Mouse (Mus musculus) MEL (cell line): ENCODE results near the gene Ddb2.

Experiments
- CTCF ChIP-seq, 3 experiments: IDR thresholded peaks in 2 of 3; conservative IDR thresholded peaks in 1 of 3; 2 replicates each; pipeline ENCODE4 v1.5.1; 2011 to 2012; ENCODE audit warnings: low read length in 3 of 3, low read depth in 2 of 3, mild to moderate bottlenecking in 2 of 3, improper control_type of control experiment in 1 of 3, inconsistent platforms in 1 of 3, mixed read lengths in 1 of 3, moderate library complexity in 1 of 3; ENCODE audit not compliant: control insufficient read depth in 1 of 3, insufficient read depth in 1 of 3, poor library complexity in 1 of 3, severe bottlenecking in 1 of 3
- POLR2A ChIP-seq, 2 experiments: IDR thresholded peaks; 2 replicates each; pipeline ENCODE4 v1.6.1; 2011 to 2012; ENCODE audit warnings: low read length in 2 of 2, mild to moderate bottlenecking in 2 of 2, control low read depth in 1 of 2, improper control_type of control experiment in 1 of 2, low read depth in 1 of 2, moderate library complexity in 1 of 2; ENCODE audit not compliant: control insufficient read depth in 1 of 2, insufficient read depth in 1 of 2, poor library complexity in 1 of 2
- POLR2AphosphoS5 ChIP-seq: IDR thresholded peaks from 2 replicates; pipeline ENCODE4 v1.6.1; 2012; ENCODE audit warnings: low read depth, borderline replicate concordance, mild to moderate bottlenecking, inconsistent platforms, low read length, moderate library complexity, mixed read lengths
- RCOR1 ChIP-seq: IDR thresholded peaks from 2 replicates; pipeline ENCODE4 v1.6.1; 2012; ENCODE audit warnings: low read depth, mild to moderate bottlenecking, inconsistent platforms, low read length, improper control_type of control experiment
- TCF12 ChIP-seq: IDR thresholded peaks from 2 replicates; pipeline ENCODE4 v1.6.1; 2014; ENCODE audit warnings: low read depth, mild to moderate bottlenecking, inconsistent platforms, low read length, improper control_type of control experiment, moderate library complexity

- TF ChIP-seq RCOR1 (no peak), POLR2AphosphoS5 (no peak), CTCF (IDR thresholded peaks at IDR 0.05 in 2 of 3, conservative IDR thresholded peaks at IDR 0.05 in 1 of 3; ENCODE audit: control insufficient read depth in 1 of 3, insufficient read depth in 1 of 3, low read depth in 2 of 3, low read length in 3 of 3, poor library complexity in 1 of 3, severe bottlenecking in 1 of 3) (no peak), POLR2A (IDR thresholded peaks at IDR 0.05; ENCODE audit: control insufficient read depth in 1 of 2, insufficient read depth in 1 of 2, low read depth in 1 of 2, low read length in 2 of 2, poor library complexity in 1 of 2) (no peak), TCF12 (no peak)
Observed at GRCm38 (mm10) chr2:91284375-91285199, 47.8 kb upstream of the Ddb2 start.
